In the genomic region with DNA sequence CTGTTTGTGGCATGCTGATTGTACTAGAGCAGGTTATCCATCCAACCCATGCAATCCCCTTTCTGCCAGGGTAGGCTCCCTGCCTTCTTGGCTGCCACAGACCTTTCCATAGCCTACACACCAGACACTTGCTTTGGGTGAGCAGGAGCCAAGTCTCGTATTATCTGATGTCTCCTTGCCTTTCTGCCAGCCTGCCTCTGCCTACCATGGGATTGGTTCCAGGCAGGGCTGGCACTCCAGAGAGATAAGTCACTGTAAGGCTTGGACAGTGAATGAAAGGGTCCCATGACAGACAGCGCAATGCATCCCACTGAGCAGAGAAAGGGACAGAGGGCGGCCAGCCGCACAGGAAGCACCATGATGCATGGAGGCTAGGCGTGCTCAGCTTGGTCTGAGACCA, we compare ENCODE assay signal across 19 mouse cellular contexts.
DNase-seq lines count a peak whose midpoint lies in the region; ATAC-seq and TF ChIP-seq lines count a peak whose summit lies in the region.
"Had no signal": no experiment of that assay in that cellular context is flagged by ENCODE, and none has a peak within 500 bp of the region (broad histone marks: within the 10 kb centered on the region; RNA-seq: fewer than 3 reads in every experiment).

No protein-coding gene starts in this region.

- H3K4me3 ChIP-seq in hindbrain, embryonic 16.5 days (ENCODE audit: low read length), result no peak overlapping the region
- no peak overlapping the region for H3K4me3 ChIP-seq in hindbrain, embryonic 14.5 days (replicated peaks; ENCODE audit: low read length)
- no peak overlapping the region for H3K4me3 ChIP-seq in midbrain, postnatal 0 days (ENCODE audit: low read depth, low read length)
- no peak overlapping the region for H3K4me3 ChIP-seq in midbrain, embryonic 10.5 days
- H3K4me3 ChIP-seq in neural tube, embryonic 15.5 days (replicated peaks), result no peak overlapping the region
- H3K4me3 ChIP-seq: embryonic facial prominence, embryonic 15.5 days; erythroblast, embryonic 14.5 days; forebrain, embryonic 10.5 days; gastrocnemius, adult 2 months; heart, adult 2 months had no signal

- WGBS in hindbrain, embryonic 16.5 days, result 73% methylated on average over 5 of the region's 5 CpGs
- WGBS in hindbrain, embryonic 14.5 days, result 83% methylated on average over 5 of the region's 5 CpGs
- WGBS in midbrain, postnatal 0 days, result 79% methylated on average over 5 of the region's 5 CpGs
- 95% methylated on average over 5 of the region's 5 CpGs for WGBS in midbrain, embryonic 10.5 days
- 88% methylated on average over 5 of the region's 5 CpGs for WGBS in neural tube, embryonic 15.5 days

- H3K9me3 ChIP-seq in hindbrain, embryonic 16.5 days (ENCODE audit: control insufficient read depth, low read length), result no peaks in the 10 kb centered on the region
- H3K9me3 ChIP-seq in hindbrain, embryonic 14.5 days (ENCODE audit: control insufficient read depth, low read length), result no peaks in the 10 kb centered on the region
- H3K9me3 ChIP-seq in midbrain, postnatal 0 days (ENCODE audit: low read length), result no peaks in the 10 kb centered on the region
- no peaks in the 10 kb centered on the region for H3K9me3 ChIP-seq in midbrain, embryonic 10.5 days (replicated peaks)
- no peaks in the 10 kb centered on the region for H3K9me3 ChIP-seq in neural tube, embryonic 15.5 days (replicated peaks)
- H3K9me3 ChIP-seq: embryonic facial prominence, embryonic 15.5 days; forebrain, embryonic 10.5 days had no signal

- H3K27ac ChIP-seq in hindbrain, embryonic 16.5 days (ENCODE audit: low read depth, low read length), result no peak overlapping the region
- no peak overlapping the region for H3K27ac ChIP-seq in hindbrain, embryonic 14.5 days
- no peak overlapping the region for H3K27ac ChIP-seq in midbrain, postnatal 0 days (ENCODE audit: low read depth, low read length)
- H3K27ac ChIP-seq in midbrain, embryonic 10.5 days (replicated peaks), result no peak overlapping the region
- H3K27ac ChIP-seq in neural tube, embryonic 15.5 days (replicated peaks), result 0 out of 2 replicates have a peak overlapping the region, but pooled peaks have one; percentile 71
- H3K27ac ChIP-seq: embryonic facial prominence, embryonic 15.5 days; forebrain, embryonic 10.5 days; gastrocnemius, adult 2 months; heart, adult 2 months; hindbrain, postnatal 0 days had no signal

- no peak for TF ChIP-seq CTCF in midbrain, postnatal 0 days (IDR thresholded peaks at IDR 0.05)

- no peak overlapping the region for H3K9ac ChIP-seq in hindbrain, embryonic 16.5 days (ENCODE audit: low read depth, low read length)
- H3K9ac ChIP-seq in hindbrain, embryonic 14.5 days, result no peak overlapping the region
- no peak overlapping the region for H3K9ac ChIP-seq in midbrain, postnatal 0 days (replicated peaks; ENCODE audit: low read length, poor library complexity, severe bottlenecking)
- H3K9ac ChIP-seq in neural tube, embryonic 15.5 days (replicated peaks), result no peak overlapping the region
- H3K9ac ChIP-seq: embryonic facial prominence, embryonic 15.5 days had no signal

- H3K27me3 ChIP-seq in hindbrain, embryonic 16.5 days (replicated peaks; ENCODE audit: control insufficient read depth, insufficient read depth, low read length), result no peaks in the 10 kb centered on the region; the same call in 1 of the 2 replicates
- no peaks in the 10 kb centered on the region for H3K27me3 ChIP-seq in hindbrain, embryonic 14.5 days (ENCODE audit: control insufficient read depth, insufficient read depth, low read length)
- no peaks in the 10 kb centered on the region for H3K27me3 ChIP-seq in midbrain, postnatal 0 days (ENCODE audit: insufficient read depth, low read length)
- H3K27me3 ChIP-seq in midbrain, embryonic 10.5 days (ENCODE audit: low read depth, poor library complexity, severe bottlenecking), result no peaks in the 10 kb centered on the region
- no peaks in the 10 kb centered on the region; the same call in 1 of the 2 replicates for H3K27me3 ChIP-seq in neural tube, embryonic 15.5 days (replicated peaks)
- H3K27me3 ChIP-seq: embryonic facial prominence, embryonic 15.5 days had no signal

- peaks cover 6% of the 10 kb centered on the region; the same call in 1 of the 2 replicates for H3K36me3 ChIP-seq in hindbrain, embryonic 16.5 days (ENCODE audit: control insufficient read depth, insufficient read depth, low read length)
- H3K36me3 ChIP-seq in hindbrain, embryonic 14.5 days (replicated peaks; ENCODE audit: control insufficient read depth, insufficient read depth), result peaks cover 4% of the 10 kb centered on the region; the same call in 1 of the 2 replicates
- peaks cover 23% of the 10 kb centered on the region for H3K36me3 ChIP-seq in midbrain, postnatal 0 days (ENCODE audit: insufficient read depth, low read length)
- peaks cover 20% of the 10 kb centered on the region for H3K36me3 ChIP-seq in midbrain, embryonic 10.5 days
- H3K36me3 ChIP-seq in neural tube, embryonic 15.5 days, result 0 out of 2 replicates have a peak, but pooled peaks cover 3% of the 10 kb centered on the region
- H3K36me3 ChIP-seq: embryonic facial prominence, embryonic 15.5 days; forebrain, embryonic 10.5 days had no signal

- peak; percentile 89 for DNase-seq in heart, adult 11 months
- no peak for DNase-seq in heart, adult 8-10 months (ENCODE audit: low spot score)
- DNase-seq in hindbrain, embryonic 14.5 days (ENCODE audit: low spot score), result no peak
- DNase-seq in midbrain, postnatal 0 days (ENCODE audit: low spot score), result peak; percentile 19
- no peak for DNase-seq in midbrain, embryonic 10.5 days (ENCODE audit: low spot score)
- DNase-seq in retina, postnatal 1 day, result no peak
- DNase-seq: adrenal gland, postnatal 14 days; cerebellum, adult 18-20 months; embryo, embryonic 11 days; gastrocnemius, adult 2 months; gastrocnemius, postnatal 36 days had no signal

- no peak overlapping the region for H3K4me2 ChIP-seq in hindbrain, embryonic 16.5 days (ENCODE audit: low read length)
- no peak overlapping the region for H3K4me2 ChIP-seq in hindbrain, embryonic 14.5 days (replicated peaks)
- no peak overlapping the region for H3K4me2 ChIP-seq in midbrain, postnatal 0 days (ENCODE audit: low read depth, low read length, poor library complexity, severe bottlenecking)
- H3K4me2 ChIP-seq in neural tube, embryonic 15.5 days, result no peak overlapping the region
- H3K4me2 ChIP-seq: embryonic facial prominence, embryonic 15.5 days had no signal

- peaks cover 17% of the 10 kb centered on the region for H3K4me1 ChIP-seq in hindbrain, embryonic 16.5 days (ENCODE audit: control insufficient read depth, insufficient read depth, low read depth, low read length)
- H3K4me1 ChIP-seq in hindbrain, embryonic 14.5 days (replicated peaks; ENCODE audit: control insufficient read depth, insufficient read depth, low read length), result peaks cover 15% of the 10 kb centered on the region
- H3K4me1 ChIP-seq in midbrain, postnatal 0 days (ENCODE audit: insufficient read depth, low read length), result peaks cover 4% of the 10 kb centered on the region; the same call in 1 of the 2 replicates
- peaks cover 12% of the 10 kb centered on the region for H3K4me1 ChIP-seq in midbrain, embryonic 10.5 days
- H3K4me1 ChIP-seq in neural tube, embryonic 15.5 days, result peaks cover 23% of the 10 kb centered on the region

- ATAC-seq in hindbrain, embryonic 16.5 days, result peak; percentile 40; the same call in 1 of the 2 replicates
- ATAC-seq in hindbrain, embryonic 14.5 days (ENCODE audit: low FRiP score), result no peak
- no peak for ATAC-seq in midbrain, postnatal 0 days (ENCODE audit: low FRiP score)
- peak; percentile 18; the same call in 1 of the 2 replicates for ATAC-seq in neural tube, embryonic 15.5 days (ENCODE audit: low FRiP score)
- ATAC-seq: forebrain, embryonic 14.5 days had no signal

Comparison
In these comparisons a context has a peak if more than half of its experiments do, and no peak if none do; other contexts are left out.
1. DNase-seq: peak in heart, adult 11 months (single experiment) and midbrain, postnatal 0 days (single experiment); none in heart, adult 8-10 months (single experiment), hindbrain, embryonic 14.5 days (single experiment), midbrain, embryonic 10.5 days (single experiment) and retina, postnatal 1 day (single experiment).
2. ATAC-seq: peak in hindbrain, embryonic 16.5 days (single experiment) and neural tube, embryonic 15.5 days (single experiment); none in hindbrain, embryonic 14.5 days (single experiment) and midbrain, postnatal 0 days (single experiment).